ENCODE assay signal across 28 mouse cellular contexts in genomic region chr4:88927850-88928249, GRCm38 (mm10). TPM values are rescaled to one million over a fixed set of nuclear protein-coding genes. Genes with fewer than 3 reads are reported as not detected.
A peak's percentile ranks its signal among the peaks of the same experiment; 100 is the strongest.
DNase-seq lines count a peak whose midpoint lies in the region; ATAC-seq lines count a peak whose summit lies in the region.
"Had no signal": no experiment of that assay in that cellular context is flagged by ENCODE, and none has a peak within 500 bp of the region (broad histone marks: within the 10 kb centered on the region; RNA-seq: fewer than 3 reads in every experiment).

No protein-coding gene starts in this region.

- no peak overlapping the region for H3K4me3 ChIP-seq in heart, embryonic 12.5 days
- H3K4me3 ChIP-seq in midbrain, embryonic 16.5 days (ENCODE audit: low read depth, low read length): no peak overlapping the region
- H3K4me3 ChIP-seq: embryonic facial prominence, embryonic 10.5 days; embryonic facial prominence, embryonic 12.5 days; erythroblast, embryonic 14.5 days; forebrain, embryonic 10.5 days; forebrain, embryonic 12.5 days had no signal

- DNase-seq in heart, adult 11 months: no peak
- DNase-seq in 3T3-L1 (ENCODE audit: low read depth, low spot score) (peak; percentile 52), NIH3T3 (ENCODE audit: low read depth) (peak; percentile 73)
- DNase-seq in fibroblast of lung, adult 2 months (ENCODE audit: low read depth): peak; percentile 27
- DNase-seq in adrenal gland, adult 8-10 months: no peak
- DNase-seq: adrenal gland, postnatal 14 days; cerebellum, adult 11-12 months; cerebellum, adult 2 months; cerebellum, adult 9-10 months; cerebellum, postnatal 10 days; cerebellum, postnatal 25 days had no signal

- H3K36me3 ChIP-seq in heart, embryonic 12.5 days: 0 out of 2 replicates have a peak, but pooled peaks cover 3% of the 10 kb centered on the region
- H3K36me3 ChIP-seq in midbrain, embryonic 16.5 days (ENCODE audit: control insufficient read depth, insufficient read depth, low read length): no peaks in the 10 kb centered on the region
- H3K36me3 ChIP-seq: embryonic facial prominence, embryonic 10.5 days; embryonic facial prominence, embryonic 12.5 days; forebrain, embryonic 12.5 days; G1E had no signal

- H3K4me2 ChIP-seq in heart, embryonic 12.5 days: no peak overlapping the region
- no peak overlapping the region for H3K4me2 ChIP-seq in midbrain, embryonic 16.5 days (ENCODE audit: low read length)
- H3K4me2 ChIP-seq: embryonic facial prominence, embryonic 12.5 days; forebrain, embryonic 12.5 days had no signal

- H3K27me3 ChIP-seq in heart, embryonic 12.5 days (replicated peaks): no peaks in the 10 kb centered on the region
- H3K27me3 ChIP-seq in midbrain, embryonic 16.5 days (ENCODE audit: control insufficient read depth, insufficient read depth, low read depth, low read length): no peaks in the 10 kb centered on the region
- H3K27me3 ChIP-seq: CH12.LX; embryonic facial prominence, embryonic 12.5 days; forebrain, embryonic 12.5 days had no signal

- ATAC-seq in heart, embryonic 12.5 days (ENCODE audit: insufficient number of reproducible peaks, low FRiP score): no peak
- no peak for ATAC-seq in midbrain, embryonic 16.5 days
- no peak for ATAC-seq in erythroid progenitor cell, adult 5-6 weeks (replicated peaks; ENCODE audit: low FRiP score, poor library complexity, severe bottlenecking)
- ATAC-seq: CD4-positive, CD25-positive, alpha-beta regulatory T cell, adult 4 months; forebrain, embryonic 14.5 days had no signal

- peak overlapping the region; percentile 43; the same call in 1 of the 2 replicates for H3K27ac ChIP-seq in heart, embryonic 12.5 days (ENCODE audit: poor library complexity, severe bottlenecking)
- H3K27ac ChIP-seq in midbrain, embryonic 16.5 days (ENCODE audit: low read length): no peak overlapping the region
- H3K27ac ChIP-seq: embryonic facial prominence, embryonic 10.5 days; embryonic facial prominence, embryonic 12.5 days; forebrain, embryonic 10.5 days; forebrain, embryonic 12.5 days had no signal

- WGBS in heart, embryonic 12.5 days: 75% methylated on average over 2 of the region's 2 CpGs
- 92% methylated on average over 2 of the region's 2 CpGs for WGBS in midbrain, embryonic 16.5 days

- no peaks in the 10 kb centered on the region for H3K9me3 ChIP-seq in heart, embryonic 12.5 days (replicated peaks)
- H3K9me3 ChIP-seq in midbrain, embryonic 16.5 days (replicated peaks; ENCODE audit: control insufficient read depth, low read length, poor library complexity, severe bottlenecking): no peaks in the 10 kb centered on the region
- H3K9me3 ChIP-seq: embryonic facial prominence, embryonic 10.5 days; embryonic facial prominence, embryonic 12.5 days had no signal

- H3K4me1 ChIP-seq in heart, embryonic 12.5 days (replicated peaks): peaks cover 21% of the 10 kb centered on the region
- H3K4me1 ChIP-seq in midbrain, embryonic 16.5 days (ENCODE audit: control insufficient read depth, insufficient read depth, low read length): no peaks in the 10 kb centered on the region
- H3K4me1 ChIP-seq: embryonic facial prominence, embryonic 10.5 days; embryonic facial prominence, embryonic 12.5 days; forebrain, embryonic 10.5 days; forebrain, embryonic 12.5 days had no signal

- H3K9ac ChIP-seq in heart, embryonic 12.5 days: no peak overlapping the region
- H3K9ac ChIP-seq in midbrain, embryonic 16.5 days (ENCODE audit: low read depth, low read length): no peak overlapping the region
- H3K9ac ChIP-seq: embryonic facial prominence, embryonic 12.5 days; forebrain, embryonic 12.5 days had no signal

RNA-seq across cellular contexts. Expression of gene Ifne, which starts 47.8 kb away (rescaled TPM):
- polyA plus RNA-seq in heart, embryonic 12.5 days (2016; fragmentation: Nextera tagmentation; extraction: Ambion mirVana): not detected in 2 replicates
- polyA plus RNA-seq in midbrain, embryonic 16.5 days (2015; fragmentation: Nextera tagmentation; extraction: Ambion mirVana): not detected in 2 replicates
- total RNA-seq in erythroid progenitor cell, adult 5-6 weeks (2015; ENCODE audit: low replicate concordance): not detected in 2 replicates
- not detected in 2 replicates for total RNA-seq in erythroid progenitor cell, adult 5-6 weeks (2017; ENCODE audit: low replicate concordance)
- not detected for total RNA-seq in adrenal gland, adult 8-10 months (2022)
- total RNA-seq: adrenal gland, adult 2 months; adrenal gland, postnatal 14 days; adrenal gland, postnatal 36 days; CH12.LX; G1E had no signal
- polyA plus RNA-seq: adrenal gland, adult 2 months; CD4-positive, CD25-positive, alpha-beta regulatory T cell, adult 4 months; cerebellum, adult 2 months; cortical plate, adult 2 months; embryonic facial prominence, embryonic 10.5 days; embryonic facial prominence, embryonic 12.5 days; embryonic facial prominence, embryonic 14.5 days; erythroblast, embryonic 14.5 days; forebrain, embryonic 10.5 days; forebrain, embryonic 12.5 days; forebrain, embryonic 14.5 days; frontal cortex, adult 2 months; G1E had no signal

Comparison
In these comparisons a context has a peak if more than half of its experiments do, and no peak if none do; other contexts are left out.
1. DNase-seq: peak in 3T3-L1 (single experiment), NIH3T3 (single experiment) and fibroblast of lung, adult 2 months (single experiment); none in heart, adult 11 months (single experiment) and adrenal gland, adult 8-10 months (single experiment).